Mouse (Mus musculus): ENCODE measurements at regions not wholly inside any gene's neighbourhood (a gene's known extent, or its start where the extent isn't known, plus 50 kb on each side); places are given as distances from the start of the nearest gene placed in this dataset.

DNA sequence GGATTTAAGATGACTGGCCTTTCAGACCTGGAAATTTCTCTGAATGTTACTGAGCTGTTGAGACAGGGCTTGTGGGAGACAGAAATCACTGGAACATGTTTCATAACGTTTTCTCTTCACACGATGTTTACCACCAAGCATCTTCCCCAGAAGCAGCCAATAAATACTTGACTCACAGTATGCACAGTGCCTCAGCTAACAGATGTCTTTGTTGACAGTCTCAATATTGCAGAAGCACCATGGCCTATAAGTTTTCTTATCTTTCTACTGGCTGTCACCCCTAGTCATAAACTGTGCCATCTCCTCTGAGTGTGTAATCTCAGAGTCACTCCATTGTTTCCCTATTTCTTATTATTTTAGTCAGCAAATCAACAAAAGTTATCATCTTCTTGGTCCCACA is 187.9 kb upstream of the Gm38303 start:
- no peak for DNase-seq (ENCODE audit: low spot score in 2 of 2)

DNA sequence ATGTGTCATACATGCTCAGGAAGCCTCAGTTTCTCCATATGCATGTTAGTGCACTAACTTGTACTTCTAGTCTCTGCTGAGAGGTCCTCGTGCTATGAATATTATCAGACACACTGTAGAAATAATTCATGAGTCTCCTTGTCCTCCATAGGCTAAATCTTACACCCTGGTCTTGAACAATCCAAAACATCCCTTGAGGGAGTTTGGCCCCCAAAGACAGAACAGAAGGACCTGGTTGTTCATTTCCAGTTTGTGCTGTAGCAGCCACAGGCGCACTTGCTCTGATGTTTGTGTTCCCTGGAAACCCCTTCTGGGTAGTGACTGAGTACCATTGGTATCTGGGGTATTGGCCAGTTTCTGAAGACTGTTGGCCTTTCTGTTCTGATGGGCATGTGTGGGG is 176.7 kb upstream of the Gm38303 start:
- no peak for DNase-seq (ENCODE audit: low spot score in 2 of 2)

DNA sequence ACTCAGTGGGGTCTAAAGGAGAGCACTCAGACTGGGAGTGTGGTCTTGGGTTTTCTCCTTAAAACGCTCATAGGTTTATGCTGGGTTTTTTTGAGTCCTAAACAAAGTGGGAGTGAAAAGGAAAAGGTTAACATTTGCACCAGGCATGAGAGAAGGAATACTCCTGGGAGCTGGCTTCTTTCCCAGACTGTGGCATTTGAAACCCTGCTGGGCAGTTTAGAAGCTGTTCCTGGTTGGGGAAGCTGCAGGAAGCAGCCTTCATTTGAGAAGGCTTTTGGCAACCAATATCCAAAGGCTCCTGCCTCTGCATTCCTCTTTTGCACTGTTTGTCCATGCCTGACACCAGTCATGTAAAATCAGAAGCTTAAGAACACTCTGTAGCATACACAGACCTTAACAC is 175.9 kb upstream of the Gm38303 start:
- DNase-seq (ENCODE audit: low spot score in 2 of 2) = peak in 1 of 2 experiments; percentile 13

Data from layer of hippocampus, postnatal 10 days (tissue).